Mouse (Mus musculus): ENCODE data around the gene Pacsin2.

GRCm38 (mm10) chr15:83455637-83456036 lies 8.8 kb downstream of the Pacsin2 start:
- TF ChIP-seq CTCF (IDR thresholded peaks at IDR 0.05; ENCODE audit: low read depth, low read length) (no peak), EP300 (IDR thresholded peaks at IDR 0.05; ENCODE audit: insufficient read depth, low read depth, low read length) (no peak), POLR2A (IDR thresholded peaks at IDR 0.05; ENCODE audit: insufficient read depth, low read length) (no peak)
